Mouse (Mus musculus): Measurements from ENCODE around the gene Iqsec2. TPM values are rescaled to one million over a fixed set of nuclear protein-coding genes. Genes with fewer than 3 reads are reported as not detected.

Gene Iqsec2
- polyA plus RNA-seq, 1 experiment from 2014 or later: 45.0 TPM

DNA sequence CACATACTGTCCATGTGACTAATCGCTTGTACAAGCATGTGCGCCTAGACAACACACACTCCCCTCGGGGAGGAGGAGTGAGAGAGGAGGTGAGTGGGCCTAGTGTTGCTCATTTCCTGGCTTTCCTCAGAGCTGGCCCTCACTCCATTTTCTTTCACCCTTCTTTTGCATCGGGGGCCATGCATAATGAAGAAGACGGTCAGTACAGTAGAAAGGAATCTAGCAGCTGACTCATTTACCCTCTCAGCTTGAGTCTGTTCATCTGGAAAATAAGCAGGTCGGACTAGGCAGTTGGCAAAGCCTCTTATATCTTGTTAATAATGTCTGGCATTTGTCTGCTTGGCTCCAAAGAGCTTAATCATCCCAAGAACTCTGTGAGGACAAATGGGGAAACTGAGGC, 22.1 kb downstream of the Iqsec2 start:
- no peaks in the 10 kb centered on the region for H3K9me3 ChIP-seq (ENCODE audit: control insufficient read depth, low read length)
- no peak overlapping the region for H3K4me3 ChIP-seq (ENCODE audit: control insufficient read depth in 1 of 2, insufficient read depth in 1 of 2, low read depth in 1 of 2, low read length in 2 of 2)
- no peak overlapping the region for H3K27ac ChIP-seq (replicated peaks in 1 of 2; ENCODE audit: control insufficient read depth in 1 of 2, insufficient read depth in 1 of 2, low read depth in 2 of 2, low read length in 2 of 2)
- 82% methylated on average over 6 of the region's 6 CpGs for WGBS
- H3K27me3 ChIP-seq (ENCODE audit: control insufficient read depth, insufficient read depth, low read length): peaks cover 37% of the 10 kb centered on the region
- H3K4me1 ChIP-seq (ENCODE audit: control insufficient read depth in 2 of 2, insufficient read depth in 2 of 2, low read length in 2 of 2): peaks cover 8 to 23% of the 10 kb centered on the region in 2 experiments; a peak in 3 of 4 replicates
- no peak overlapping the region for H3K4me2 ChIP-seq (ENCODE audit: low read length)
- H3K36me3 ChIP-seq (ENCODE audit: control insufficient read depth, insufficient read depth, low read length): no peaks in the 10 kb centered on the region
- no peak overlapping the region for H3K9ac ChIP-seq (ENCODE audit: low read length)
- ATAC-seq (ENCODE audit: insufficient number of reproducible peaks, insufficient read depth, low FRiP score, low read depth): no peak

DNA sequence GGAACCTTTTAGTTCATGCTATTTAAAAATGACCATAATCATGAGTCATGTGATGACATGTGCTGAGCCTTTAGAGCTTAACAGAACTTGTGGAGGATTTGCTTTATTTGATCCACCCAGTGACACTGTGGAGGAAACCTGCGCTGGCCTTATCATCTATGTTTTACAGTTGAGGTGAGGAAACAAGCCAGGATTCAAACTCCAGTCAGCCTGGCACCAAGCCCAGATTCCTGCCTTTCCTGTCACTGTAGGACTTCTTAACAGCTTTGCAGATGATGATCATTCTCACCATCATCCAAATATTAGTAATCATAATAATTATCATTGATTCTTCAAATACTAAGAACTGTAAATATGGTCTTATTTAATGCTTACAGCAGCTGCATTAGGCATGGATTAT, 24.5 kb downstream of the Iqsec2 start:
- no peaks in the 10 kb centered on the region for H3K36me3 ChIP-seq (ENCODE audit: control insufficient read depth, insufficient read depth, low read length)
- no peak overlapping the region; a peak in 1 of 4 replicates for H3K27ac ChIP-seq (replicated peaks in 1 of 2; ENCODE audit: control insufficient read depth in 1 of 2, insufficient read depth in 1 of 2, low read depth in 2 of 2, low read length in 2 of 2)
- no peak overlapping the region for H3K4me2 ChIP-seq (ENCODE audit: low read length)
- WGBS: 32% methylated on average over 1 of the region's 1 CpGs
- no peaks in the 10 kb centered on the region for H3K9me3 ChIP-seq (ENCODE audit: control insufficient read depth, low read length)
- ATAC-seq (ENCODE audit: insufficient number of reproducible peaks, insufficient read depth, low FRiP score, low read depth): no peak
- H3K4me1 ChIP-seq (ENCODE audit: control insufficient read depth in 2 of 2, insufficient read depth in 2 of 2, low read length in 2 of 2): peaks cover 16 to 41% of the 10 kb centered on the region in 2 experiments
- no peak overlapping the region for H3K4me3 ChIP-seq (ENCODE audit: control insufficient read depth in 1 of 2, insufficient read depth in 1 of 2, low read depth in 1 of 2, low read length in 2 of 2)
- H3K9ac ChIP-seq (ENCODE audit: low read length): no peak overlapping the region
- peaks cover 32% of the 10 kb centered on the region for H3K27me3 ChIP-seq (ENCODE audit: control insufficient read depth, insufficient read depth, low read length)

DNA sequence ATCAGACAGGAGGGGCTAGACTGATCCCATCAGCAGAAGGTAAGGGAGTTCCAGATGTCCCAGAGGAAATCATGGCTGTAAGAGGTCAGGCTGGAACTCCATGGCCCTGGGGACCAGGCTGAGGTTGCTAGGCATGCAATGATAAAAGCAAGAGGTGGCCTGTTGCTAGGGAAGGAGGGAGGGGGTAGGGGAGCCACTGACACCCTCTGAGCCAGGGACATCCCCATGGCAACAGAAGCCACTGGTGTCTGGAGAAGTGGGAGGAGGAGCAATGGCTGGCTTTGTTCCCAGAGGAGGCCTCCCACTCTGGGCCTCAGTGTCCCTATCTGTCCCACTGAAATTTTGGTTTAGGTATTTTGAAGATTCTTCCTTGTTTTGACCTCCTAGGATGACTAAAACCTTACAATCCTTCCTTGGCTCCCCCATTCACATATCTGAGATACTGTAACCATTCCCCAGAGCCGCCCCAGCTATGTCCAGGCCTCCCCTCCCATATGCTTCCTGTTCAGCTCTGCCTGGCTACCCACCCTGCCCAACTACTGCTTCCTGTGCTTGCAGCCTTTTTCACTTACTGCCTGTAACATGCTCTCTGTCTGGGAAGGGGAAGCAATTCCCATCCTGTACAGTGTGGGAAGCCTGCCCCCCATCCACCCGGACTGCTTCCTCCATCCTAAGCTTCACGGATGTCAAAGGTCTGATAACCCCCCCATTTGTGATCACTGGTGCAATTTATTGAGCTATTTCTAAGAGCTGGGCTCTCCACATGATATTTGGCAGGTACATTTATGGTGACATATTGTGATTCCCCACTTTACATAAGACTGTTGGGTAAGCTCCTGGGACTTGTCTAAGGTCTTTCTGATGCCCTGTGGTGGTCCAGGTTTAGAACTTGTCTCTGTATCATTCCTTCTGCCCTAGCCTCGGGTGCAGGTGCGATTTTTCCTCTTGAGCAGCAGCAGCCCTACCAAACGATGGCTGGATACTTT, 27.3 kb downstream of the Iqsec2 start:
- H3K27me3 ChIP-seq (ENCODE audit: control insufficient read depth, insufficient read depth, low read length): peaks cover 22% of the 10 kb centered on the region; the same call in 1 of the 2 replicates
- H3K4me2 ChIP-seq (ENCODE audit: low read length): no peak overlapping the region
- H3K4me1 ChIP-seq (ENCODE audit: control insufficient read depth in 2 of 2, insufficient read depth in 2 of 2, low read length in 2 of 2): peaks cover 16 to 41% of the 10 kb centered on the region in 2 experiments
- H3K27ac ChIP-seq (replicated peaks in 1 of 2; ENCODE audit: control insufficient read depth in 1 of 2, insufficient read depth in 1 of 2, low read depth in 2 of 2, low read length in 2 of 2): peak overlapping the region; percentile 49 to 81
- 57% methylated on average over 6 of the region's 6 CpGs for WGBS
- H3K4me3 ChIP-seq (ENCODE audit: control insufficient read depth in 1 of 2, insufficient read depth in 1 of 2, low read depth in 1 of 2, low read length in 2 of 2): no peak overlapping the region
- H3K9me3 ChIP-seq (ENCODE audit: control insufficient read depth, low read length): no peaks in the 10 kb centered on the region
- no peak overlapping the region for H3K9ac ChIP-seq (ENCODE audit: low read length)
- H3K36me3 ChIP-seq (ENCODE audit: control insufficient read depth, insufficient read depth, low read length): no peaks in the 10 kb centered on the region
- ATAC-seq (ENCODE audit: insufficient number of reproducible peaks, insufficient read depth, low FRiP score, low read depth): peak; percentile 77

DNA sequence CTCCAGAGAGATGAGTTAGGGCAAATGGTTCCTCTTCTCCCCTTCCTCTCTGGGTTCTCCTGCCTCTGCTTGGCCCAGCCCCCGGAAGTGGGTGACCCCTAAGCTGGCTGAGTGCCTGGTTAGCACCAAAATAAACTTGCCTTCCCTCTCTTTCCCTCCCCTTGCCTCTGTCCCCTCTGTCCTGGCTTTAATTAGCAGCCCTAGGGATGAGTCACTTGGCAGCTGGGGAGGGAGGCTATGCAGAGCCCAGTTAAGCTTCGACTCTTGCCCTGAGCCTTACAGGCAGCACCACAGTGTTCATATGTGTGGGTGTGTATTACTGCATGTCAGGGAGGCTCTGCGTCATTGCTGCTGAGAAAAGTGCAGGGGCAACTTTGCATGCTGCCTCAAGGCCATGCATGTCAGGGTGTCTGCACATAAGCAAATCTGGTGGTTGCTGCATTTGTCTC, 28.4 kb downstream of the Iqsec2 start:
- Histone ChIP-seq H3K9me3 (ENCODE audit: control insufficient read depth, low read length) (no peaks in the 10 kb centered on the region), H3K9ac (ENCODE audit: low read length) (no peak overlapping the region), H3K36me3 (ENCODE audit: control insufficient read depth, insufficient read depth, low read length) (no peaks in the 10 kb centered on the region), H3K27ac (replicated peaks in 1 of 2; ENCODE audit: control insufficient read depth in 1 of 2, insufficient read depth in 1 of 2, low read depth in 2 of 2, low read length in 2 of 2) (peak overlapping the region; percentile 73 to 81), H3K4me2 (ENCODE audit: low read length) (0 out of 2 replicates have a peak overlapping the region, but pooled peaks have one; percentile 29), H3K27me3 (ENCODE audit: control insufficient read depth, insufficient read depth, low read length) (peaks cover 21% of the 10 kb centered on the region), H3K4me1 (ENCODE audit: control insufficient read depth in 2 of 2, insufficient read depth in 2 of 2, low read length in 2 of 2) (peaks cover 16 to 41% of the 10 kb centered on the region in 2 experiments), H3K4me3 (ENCODE audit: control insufficient read depth in 1 of 2, insufficient read depth in 1 of 2, low read depth in 1 of 2, low read length in 2 of 2) (no peak overlapping the region)
- WGBS: 26% methylated on average over 3 of the region's 3 CpGs
- ATAC-seq (ENCODE audit: insufficient number of reproducible peaks, insufficient read depth, low FRiP score, low read depth): peak; percentile 74

DNA sequence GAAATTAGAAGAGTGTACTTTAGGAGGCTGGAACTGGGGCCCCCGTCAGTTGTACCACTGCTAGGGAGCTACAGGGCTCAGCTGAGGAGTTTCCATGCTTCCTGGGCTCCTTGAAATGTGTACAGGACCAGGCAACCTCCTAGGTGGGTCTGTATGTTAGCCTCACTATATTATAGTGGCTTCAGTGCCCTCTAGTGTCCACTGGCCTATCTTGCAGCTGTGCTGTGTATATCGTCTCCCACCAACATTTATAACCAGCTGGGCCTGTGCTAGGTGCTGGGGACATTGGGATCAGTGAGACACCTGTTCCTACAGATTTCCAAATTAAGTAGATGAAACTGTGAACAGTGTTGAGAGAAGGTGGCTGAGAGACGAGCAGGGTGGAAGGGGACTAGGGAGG, 31.2 kb downstream of the Iqsec2 start:
- Histone ChIP-seq H3K36me3 (ENCODE audit: control insufficient read depth, insufficient read depth, low read length) (no peaks in the 10 kb centered on the region), H3K9ac (ENCODE audit: low read length) (no peak overlapping the region), H3K4me3 (ENCODE audit: control insufficient read depth in 1 of 2, insufficient read depth in 1 of 2, low read depth in 1 of 2, low read length in 2 of 2) (no peak overlapping the region), H3K4me1 (ENCODE audit: control insufficient read depth in 2 of 2, insufficient read depth in 2 of 2, low read length in 2 of 2) (peaks cover 11 to 32% of the 10 kb centered on the region in 2 experiments), H3K27ac (replicated peaks in 1 of 2; ENCODE audit: control insufficient read depth in 1 of 2, insufficient read depth in 1 of 2, low read depth in 2 of 2, low read length in 2 of 2) (no peak overlapping the region), H3K9me3 (ENCODE audit: control insufficient read depth, low read length) (no peaks in the 10 kb centered on the region), H3K4me2 (ENCODE audit: low read length) (no peak overlapping the region), H3K27me3 (ENCODE audit: control insufficient read depth, insufficient read depth, low read length) (peaks cover 11% of the 10 kb centered on the region)
- WGBS: 30% methylated on average over 3 of the region's 3 CpGs
- ATAC-seq (ENCODE audit: insufficient number of reproducible peaks, insufficient read depth, low FRiP score, low read depth): no peak

DNA sequence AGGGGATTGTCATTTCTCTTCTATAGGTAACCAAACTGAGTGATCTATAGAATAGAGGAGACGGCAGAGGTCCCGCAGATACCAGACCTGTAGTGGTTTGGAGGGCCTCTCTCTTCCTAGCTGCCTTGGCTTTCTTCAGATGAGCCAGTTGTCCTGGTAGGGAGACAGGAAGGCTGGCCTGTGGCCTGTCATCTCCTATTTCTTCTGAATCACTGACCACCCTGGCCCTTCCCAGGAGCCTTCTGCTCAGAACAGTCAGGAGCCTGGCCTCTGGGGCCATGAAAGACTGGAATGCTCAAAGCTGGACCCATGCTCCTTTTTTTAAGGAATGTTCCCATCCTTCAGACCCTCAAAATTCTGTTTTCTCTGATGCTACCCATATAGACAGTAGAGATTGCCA, 33.8 kb downstream of the Iqsec2 start:
- no peak overlapping the region for H3K27ac ChIP-seq (replicated peaks in 1 of 2; ENCODE audit: control insufficient read depth in 1 of 2, insufficient read depth in 1 of 2, low read depth in 2 of 2, low read length in 2 of 2)
- peaks cover 11% of the 10 kb centered on the region for H3K27me3 ChIP-seq (ENCODE audit: control insufficient read depth, insufficient read depth, low read length)
- no peak overlapping the region for H3K4me2 ChIP-seq (ENCODE audit: low read length)
- no peaks in the 10 kb centered on the region for H3K36me3 ChIP-seq (ENCODE audit: control insufficient read depth, insufficient read depth, low read length)
- no peaks in the 10 kb centered on the region for H3K9me3 ChIP-seq (ENCODE audit: control insufficient read depth, low read length)
- peaks cover 0 to 9% of the 10 kb centered on the region in 2 experiments; a peak in 3 of 4 replicates for H3K4me1 ChIP-seq (ENCODE audit: control insufficient read depth in 2 of 2, insufficient read depth in 2 of 2, low read length in 2 of 2)
- ATAC-seq (ENCODE audit: insufficient number of reproducible peaks, insufficient read depth, low FRiP score, low read depth): no peak
- WGBS: 90% methylated on average over 2 of the region's 2 CpGs
- H3K9ac ChIP-seq (ENCODE audit: low read length): no peak overlapping the region
- H3K4me3 ChIP-seq (ENCODE audit: control insufficient read depth in 1 of 2, insufficient read depth in 1 of 2, low read depth in 1 of 2, low read length in 2 of 2): no peak overlapping the region

DNA sequence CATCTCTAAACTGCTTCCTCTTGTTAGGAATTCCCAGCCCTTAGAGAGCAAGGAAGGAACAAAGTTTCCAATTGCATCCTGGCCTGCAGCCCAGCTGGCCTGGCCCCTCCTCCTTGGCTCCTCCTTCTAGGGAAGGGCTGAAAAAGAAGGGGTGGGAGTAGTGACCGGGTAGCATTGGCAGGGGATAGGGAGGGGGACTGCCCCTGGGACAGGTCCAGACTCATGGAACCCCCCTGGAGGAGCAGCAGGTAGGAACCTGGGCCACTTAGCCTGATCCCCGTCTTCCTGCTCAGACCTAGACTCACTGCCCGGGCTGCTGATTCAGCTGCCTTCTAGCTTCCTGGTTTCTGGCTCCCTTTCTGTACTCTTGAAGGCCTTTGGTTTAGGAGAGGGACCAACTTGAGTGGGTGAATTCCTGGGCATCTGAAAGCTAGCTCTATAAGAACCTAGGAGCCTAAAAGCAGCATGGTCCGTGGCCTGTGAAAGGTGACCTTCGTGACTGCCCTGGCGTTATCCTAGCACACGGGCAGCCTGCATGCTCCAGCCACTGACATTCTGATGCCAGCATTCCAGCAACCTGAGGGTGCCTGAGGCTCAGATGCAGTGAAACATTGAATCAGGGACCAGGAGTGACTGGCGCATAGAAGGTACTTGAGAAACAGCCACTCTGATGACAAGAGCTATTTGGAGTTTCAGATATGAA, 34.9 kb downstream of the Iqsec2 start:
- 43% methylated on average over 8 of the region's 8 CpGs for WGBS
- H3K27ac ChIP-seq (replicated peaks in 1 of 2; ENCODE audit: control insufficient read depth in 1 of 2, insufficient read depth in 1 of 2, low read depth in 2 of 2, low read length in 2 of 2): peak overlapping the region; percentile 84 to 88
- peak overlapping the region; percentile 41 to 52 for H3K4me3 ChIP-seq (ENCODE audit: control insufficient read depth in 1 of 2, insufficient read depth in 1 of 2, low read depth in 1 of 2, low read length in 2 of 2)
- H3K9me3 ChIP-seq (ENCODE audit: control insufficient read depth, low read length): no peaks in the 10 kb centered on the region
- H3K9ac ChIP-seq (ENCODE audit: low read length): peak overlapping the region; percentile 68
- H3K4me2 ChIP-seq (ENCODE audit: low read length): peak overlapping the region; percentile 65
- peak; percentile 80 for ATAC-seq (ENCODE audit: insufficient number of reproducible peaks, insufficient read depth, low FRiP score, low read depth)
- H3K4me1 ChIP-seq (ENCODE audit: control insufficient read depth in 2 of 2, insufficient read depth in 2 of 2, low read length in 2 of 2): peaks cover 0 to 5% of the 10 kb centered on the region in 2 experiments; a peak in 1 of 4 replicates
- peaks cover 11% of the 10 kb centered on the region for H3K27me3 ChIP-seq (ENCODE audit: control insufficient read depth, insufficient read depth, low read length)
- no peaks in the 10 kb centered on the region for H3K36me3 ChIP-seq (ENCODE audit: control insufficient read depth, insufficient read depth, low read length)
